Comparison of ENCODE assay signal across 8 mouse cellular contexts in the genomic region with DNA sequence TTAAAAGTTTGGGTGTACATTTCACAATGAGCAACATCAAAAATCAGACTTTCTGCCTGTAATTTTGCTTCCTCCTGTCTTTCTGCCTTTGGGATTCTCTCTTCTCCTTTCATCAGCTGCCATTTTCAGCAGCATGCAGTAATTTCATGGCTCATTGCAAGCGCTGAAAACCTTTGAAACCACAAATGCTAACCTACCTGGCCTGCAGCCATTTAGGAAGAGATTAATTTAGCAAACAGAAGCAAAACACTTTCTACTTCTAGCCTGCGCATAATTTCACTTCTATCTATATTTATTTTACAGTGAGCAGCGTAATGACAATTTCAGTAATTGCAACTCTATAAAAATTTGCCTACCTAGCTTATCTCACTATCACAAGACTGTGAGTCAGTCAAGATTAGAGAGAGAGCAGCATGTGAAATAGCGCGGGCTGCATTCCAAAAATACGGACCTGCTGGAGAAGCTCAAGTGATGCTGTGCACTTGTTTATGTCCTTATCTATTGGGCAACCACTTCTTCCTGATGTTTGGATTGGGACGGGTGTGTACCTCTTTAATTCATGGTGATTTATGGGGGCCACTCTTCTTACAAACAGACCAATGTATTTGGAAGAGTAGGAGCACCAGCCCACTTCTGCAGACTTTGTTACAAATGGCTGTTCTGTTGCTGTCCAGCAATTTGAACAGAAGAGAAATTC.
DNase-seq lines count a peak whose midpoint lies in the region; ATAC-seq and TF ChIP-seq lines count a peak whose summit lies in the region.

No protein-coding gene starts in this region.

- DNase-seq in kidney, adult 9 months = peak; percentile 2
- DNase-seq in brain, embryonic 14.5 days (ENCODE audit: low read depth) = peak; percentile 81
- DNase-seq in forebrain, postnatal 0 days = peak; percentile 37
- DNase-seq in lung, postnatal 25 days (ENCODE audit: low spot score) = peak; percentile 7
- DNase-seq in gastrocnemius, postnatal 4 days (ENCODE audit: low spot score in 2 of 2) = no peak
- DNase-seq in embryo, embryonic 10 days (ENCODE audit: low spot score) = no peak

- H3K4me3 ChIP-seq in kidney, embryonic 14.5 days (ENCODE audit: low read length) = no peak overlapping the region
- no peak overlapping the region for H3K4me3 ChIP-seq in forebrain, postnatal 0 days (ENCODE audit: low read depth, low read length)

- ATAC-seq in kidney, embryonic 14.5 days (ENCODE audit: low FRiP score, low TSS enrichment) = no peak; the same call in 1 of the 2 replicates
- ATAC-seq in forebrain, postnatal 0 days = no peak
- ATAC-seq in CD4-positive, CD25-positive, alpha-beta regulatory T cell, adult 4 months = no peak

- H3K4me1 ChIP-seq in kidney, embryonic 14.5 days (ENCODE audit: control insufficient read depth, insufficient read depth, low read length) = 0 out of 2 replicates have a peak, but pooled peaks cover 4% of the 10 kb centered on the region
- 0 out of 2 replicates have a peak, but pooled peaks cover 6% of the 10 kb centered on the region for H3K4me1 ChIP-seq in forebrain, postnatal 0 days (ENCODE audit: insufficient read depth)

- H3K9me3 ChIP-seq in kidney, embryonic 14.5 days (ENCODE audit: control insufficient read depth, low read length) = no peaks in the 10 kb centered on the region
- H3K9me3 ChIP-seq in forebrain, postnatal 0 days (ENCODE audit: low read length) = no peaks in the 10 kb centered on the region

- H3K27me3 ChIP-seq in kidney, embryonic 14.5 days (ENCODE audit: control insufficient read depth, insufficient read depth, low read length) = no peaks in the 10 kb centered on the region
- no peaks in the 10 kb centered on the region for H3K27me3 ChIP-seq in forebrain, postnatal 0 days (ENCODE audit: insufficient read depth, low read length)

- no peak for TF ChIP-seq CTCF in brain, embryonic 14.5 days (IDR thresholded peaks at IDR 0.05; ENCODE audit: borderline replicate concordance, extremely low read depth, insufficient read depth, insufficient read length)
- no peak for TF ChIP-seq CTCF in forebrain, postnatal 0 days (IDR thresholded peaks at IDR 0.05; ENCODE audit: low read depth)

- no peak for TF ChIP-seq POLR2A in brain, embryonic 14.5 days (IDR thresholded peaks at IDR 0.05; ENCODE audit: borderline replicate concordance, extremely low read depth, insufficient read depth, insufficient read length, poor library complexity, severe bottlenecking)

- H3K9ac ChIP-seq in kidney, embryonic 14.5 days (ENCODE audit: low read depth, low read length) = no peak overlapping the region
- no peak overlapping the region for H3K9ac ChIP-seq in forebrain, postnatal 0 days

- H3K4me2 ChIP-seq in kidney, embryonic 14.5 days (replicated peaks; ENCODE audit: low read depth, low read length) = no peak overlapping the region; the same call in 1 of the 2 replicates
- no peak overlapping the region for H3K4me2 ChIP-seq in forebrain, postnatal 0 days (ENCODE audit: low read depth)

- 40% methylated on average over 7 of the region's 7 CpGs for WGBS in kidney, embryonic 14.5 days
- WGBS in forebrain, postnatal 0 days = 47% methylated on average over 7 of the region's 7 CpGs

- no peaks in the 10 kb centered on the region for H3K36me3 ChIP-seq in kidney, embryonic 14.5 days (ENCODE audit: control insufficient read depth, insufficient read depth, low read length)
- no peaks in the 10 kb centered on the region for H3K36me3 ChIP-seq in forebrain, postnatal 0 days (ENCODE audit: insufficient read depth)

- no peak overlapping the region for H3K27ac ChIP-seq in kidney, embryonic 14.5 days (ENCODE audit: low read depth, low read length)
- no peak overlapping the region for H3K27ac ChIP-seq in forebrain, postnatal 0 days (ENCODE audit: low read depth, low read length)

Comparison
In these comparisons a context has a peak if more than half of its experiments do, and no peak if none do; other contexts are left out.
1. DNase-seq: peak in kidney, adult 9 months (single experiment), brain, embryonic 14.5 days (single experiment), forebrain, postnatal 0 days (single experiment) and lung, postnatal 25 days (single experiment); none in gastrocnemius, postnatal 4 days (0 of 2) and embryo, embryonic 10 days (single experiment).